In genomic region chr17:11245040-11245439, GRCm38 (mm10) we compare ENCODE assay signal across 24 mouse cellular contexts.
DNase-seq lines count a peak whose midpoint lies in the region; ATAC-seq lines count a peak whose summit lies in the region.
"Had no signal": no experiment of that assay in that cellular context is flagged by ENCODE, and none has a peak within 500 bp of the region (broad histone marks: within the 10 kb centered on the region; RNA-seq: fewer than 3 reads in every experiment).

No protein-coding gene starts in this region.

- ATAC-seq in hindbrain, embryonic 12.5 days (ENCODE audit: low FRiP score) = no peak
- ATAC-seq in kidney, embryonic 16.5 days (ENCODE audit: low FRiP score, low TSS enrichment) = peak; percentile 91
- ATAC-seq in inflammation-experienced regulatory T-cells, adult 6 months = no peak
- ATAC-seq in midbrain, embryonic 16.5 days = no peak
- ATAC-seq: forebrain, embryonic 14.5 days; midbrain, embryonic 15.5 days had no signal

- H3K4me2 ChIP-seq in hindbrain, embryonic 12.5 days (replicated peaks) = no peak overlapping the region
- no peak overlapping the region for H3K4me2 ChIP-seq in kidney, embryonic 16.5 days (replicated peaks; ENCODE audit: low read depth, low read length)
- no peak overlapping the region for H3K4me2 ChIP-seq in midbrain, embryonic 16.5 days (ENCODE audit: low read length)
- H3K4me2 ChIP-seq: embryonic facial prominence, embryonic 12.5 days; heart, embryonic 12.5 days; limb, embryonic 13.5 days; lung, embryonic 14.5 days; midbrain, embryonic 15.5 days had no signal

- no peak overlapping the region for H3K27ac ChIP-seq in hindbrain, embryonic 10.5 days
- no peak overlapping the region for H3K27ac ChIP-seq in hindbrain, embryonic 12.5 days
- H3K27ac ChIP-seq in kidney, embryonic 16.5 days (ENCODE audit: low read length) = no peak overlapping the region
- H3K27ac ChIP-seq in midbrain, embryonic 16.5 days (ENCODE audit: low read length) = no peak overlapping the region
- H3K27ac ChIP-seq: embryonic facial prominence, embryonic 12.5 days; limb, embryonic 13.5 days; liver, embryonic 14.5 days; midbrain, embryonic 15.5 days had no signal

- no peak overlapping the region for H3K9ac ChIP-seq in hindbrain, embryonic 12.5 days
- H3K9ac ChIP-seq in kidney, embryonic 16.5 days (replicated peaks; ENCODE audit: low read length) = no peak overlapping the region
- H3K9ac ChIP-seq in midbrain, embryonic 16.5 days (ENCODE audit: low read depth, low read length) = no peak overlapping the region
- H3K9ac ChIP-seq: embryonic facial prominence, embryonic 12.5 days; heart, embryonic 12.5 days; limb, embryonic 13.5 days; liver, embryonic 14.5 days; lung, embryonic 14.5 days; midbrain, embryonic 15.5 days had no signal

- no peaks in the 10 kb centered on the region for H3K4me1 ChIP-seq in hindbrain, embryonic 10.5 days (replicated peaks)
- H3K4me1 ChIP-seq in hindbrain, embryonic 12.5 days = no peaks in the 10 kb centered on the region
- H3K4me1 ChIP-seq in kidney, embryonic 16.5 days (ENCODE audit: insufficient read depth, low read length) = 0 out of 2 replicates have a peak, but pooled peaks cover 3% of the 10 kb centered on the region
- no peaks in the 10 kb centered on the region for H3K4me1 ChIP-seq in midbrain, embryonic 16.5 days (ENCODE audit: control insufficient read depth, insufficient read depth, low read length)
- H3K4me1 ChIP-seq: heart, embryonic 12.5 days; megakaryocyte, embryonic 14.5 days; midbrain, embryonic 15.5 days had no signal

- peak; percentile 9 for DNase-seq in hindbrain, embryonic 10.5 days (ENCODE audit: low spot score)
- peak; percentile 55 for DNase-seq in kidney, adult 18-20 months
- peak; percentile 25 to 59 for DNase-seq in kidney, postnatal 4 days
- no peak for DNase-seq in ovary, adult 18-20 months (ENCODE audit: low spot score)
- DNase-seq: cerebellum, adult 2 months; cerebellum, postnatal 36 days; gastrocnemius, postnatal 14 days; heart, adult 18-20 months; heart, postnatal 10 days; layer of hippocampus, adult 9-11 months; lung, embryonic 14.5 days; spleen, adult 18-20 months had no signal

- no peaks in the 10 kb centered on the region for H3K9me3 ChIP-seq in hindbrain, embryonic 10.5 days
- H3K9me3 ChIP-seq in hindbrain, embryonic 12.5 days (replicated peaks) = no peaks in the 10 kb centered on the region
- no peaks in the 10 kb centered on the region for H3K9me3 ChIP-seq in kidney, embryonic 16.5 days (ENCODE audit: low read length)
- H3K9me3 ChIP-seq in midbrain, embryonic 16.5 days (replicated peaks; ENCODE audit: control insufficient read depth, low read length, poor library complexity, severe bottlenecking) = no peaks in the 10 kb centered on the region
- H3K9me3 ChIP-seq: embryonic facial prominence, embryonic 12.5 days; heart, embryonic 12.5 days; limb, embryonic 13.5 days; midbrain, embryonic 15.5 days had no signal

- WGBS in hindbrain, embryonic 10.5 days = 71% methylated on average over 9 of the region's 9 CpGs
- 48% methylated on average over 9 of the region's 9 CpGs for WGBS in hindbrain, embryonic 12.5 days
- WGBS in kidney, embryonic 16.5 days = 19% methylated on average over 9 of the region's 9 CpGs
- 81% methylated on average over 9 of the region's 9 CpGs for WGBS in midbrain, embryonic 16.5 days

- H3K4me3 ChIP-seq in hindbrain, embryonic 10.5 days = no peak overlapping the region
- H3K4me3 ChIP-seq in hindbrain, embryonic 12.5 days = no peak overlapping the region
- no peak overlapping the region for H3K4me3 ChIP-seq in kidney, embryonic 16.5 days (ENCODE audit: low read length)
- H3K4me3 ChIP-seq in midbrain, embryonic 16.5 days (ENCODE audit: low read depth, low read length) = no peak overlapping the region
- H3K4me3 ChIP-seq: embryonic facial prominence, embryonic 12.5 days; heart, embryonic 12.5 days; limb, embryonic 13.5 days; megakaryocyte, embryonic 14.5 days; midbrain, embryonic 15.5 days; myocyte had no signal

- H3K27me3 ChIP-seq in hindbrain, embryonic 10.5 days (ENCODE audit: insufficient read depth, poor library complexity, severe bottlenecking) = no peaks in the 10 kb centered on the region
- H3K27me3 ChIP-seq in hindbrain, embryonic 12.5 days = no peaks in the 10 kb centered on the region
- H3K27me3 ChIP-seq in kidney, embryonic 16.5 days (ENCODE audit: insufficient read depth, low read length) = no peaks in the 10 kb centered on the region
- no peaks in the 10 kb centered on the region for H3K27me3 ChIP-seq in midbrain, embryonic 16.5 days (ENCODE audit: control insufficient read depth, insufficient read depth, low read depth, low read length)
- H3K27me3 ChIP-seq: embryonic facial prominence, embryonic 12.5 days; heart, embryonic 12.5 days; limb, embryonic 13.5 days; megakaryocyte, embryonic 14.5 days; midbrain, embryonic 15.5 days had no signal

- H3K36me3 ChIP-seq in hindbrain, embryonic 10.5 days = no peaks in the 10 kb centered on the region
- H3K36me3 ChIP-seq in hindbrain, embryonic 12.5 days = no peaks in the 10 kb centered on the region
- H3K36me3 ChIP-seq in kidney, embryonic 16.5 days (ENCODE audit: insufficient read depth, low read length) = no peaks in the 10 kb centered on the region
- no peaks in the 10 kb centered on the region for H3K36me3 ChIP-seq in midbrain, embryonic 16.5 days (ENCODE audit: control insufficient read depth, insufficient read depth, low read length)
- H3K36me3 ChIP-seq: embryonic facial prominence, embryonic 12.5 days; heart, embryonic 12.5 days; limb, embryonic 13.5 days; midbrain, embryonic 15.5 days had no signal
